Mouse (Mus musculus): ENCODE measurements at regions not wholly inside any gene's neighbourhood (a gene's known extent, or its start where the extent isn't known, plus 50 kb on each side); places are given as distances from the start of the nearest gene placed in this dataset.

- TF ChIP-seq POLR2A (IDR thresholded peaks at IDR 0.05; ENCODE audit: insufficient read depth, low read depth, low read length) (no peak), CTCF (IDR thresholded peaks at IDR 0.05; ENCODE audit: insufficient read depth, low read depth, low read length) (no peak)
Observed at GRCm38 (mm10) chr5:116766261-116766660, 174.6 kb upstream of the Srrm4 start.
